In genomic region chr12:84772726-84773441, GRCm38 (mm10) we compare ENCODE assay signal across 7 mouse cellular contexts. TPM values are rescaled to one million over a fixed set of nuclear protein-coding genes. Genes with fewer than 3 reads are reported as not detected.
DNase-seq lines count a peak whose midpoint lies in the region; ATAC-seq lines count a peak whose summit lies in the region.

Gene Npc2, minus strand, starts transcription at chr12:84773152.
Gene Isca2, plus strand, starts transcription at chr12:84773251.

- H3K4me2 ChIP-seq in intestine, embryonic 16.5 days (ENCODE audit: low read depth, low read length), result peak within 1 kb of the TSS; percentile 86
- H3K4me2 ChIP-seq in midbrain, embryonic 11.5 days, result peak within 1 kb of the TSS; percentile 82

- peak within 1 kb of the TSS; percentile 73 for H3K4me3 ChIP-seq in intestine, embryonic 16.5 days (ENCODE audit: low read length)
- peak within 1 kb of the TSS; percentile 77 for H3K4me3 ChIP-seq in midbrain, embryonic 11.5 days (ENCODE audit: low read depth, low read length)

- DNase-seq in adrenal gland, adult 8-10 months, result peak; percentile 99
- peak; percentile 98 for DNase-seq in embryo, embryonic 9.5 days (ENCODE audit: extremely low spot score)
- DNase-seq in gastrocnemius, postnatal 4 days (ENCODE audit: low spot score in 2 of 2), result peak; percentile 91 to 95
- peak; percentile 96 for DNase-seq in left cerebral cortex, postnatal 36 days (ENCODE audit: low spot score in 2 of 2)
- peak; percentile 100 for DNase-seq in midbrain, embryonic 11.5 days (ENCODE audit: low spot score, missing footprints)
- peak; percentile 99 for DNase-seq in skeletal muscle tissue, adult 2 months (ENCODE audit: low read depth, low spot score)

- intact Hi-C loops in left cerebral cortex, postnatal 36 days (cut with DNase I), result no loop called here

- H3K27me3 ChIP-seq in intestine, embryonic 16.5 days (replicated peaks; ENCODE audit: control insufficient read depth, insufficient read depth, low read length), result no peaks in the 10 kb centered on the region
- H3K27me3 ChIP-seq in midbrain, embryonic 11.5 days (ENCODE audit: control insufficient read depth, insufficient read depth, low read length), result no peaks in the 10 kb centered on the region

- WGBS in intestine, embryonic 16.5 days, result under 1% methylated on average over 50 of the region's 50 CpGs
- under 1% methylated on average over 50 of the region's 50 CpGs for WGBS in midbrain, embryonic 11.5 days

- no peaks in the 10 kb centered on the region; the same call in 1 of the 2 replicates for H3K36me3 ChIP-seq in intestine, embryonic 16.5 days (ENCODE audit: control insufficient read depth, insufficient read depth, low read length)
- peaks cover 3% of the 10 kb centered on the region; the same call in 1 of the 2 replicates for H3K36me3 ChIP-seq in midbrain, embryonic 11.5 days (ENCODE audit: control insufficient read depth, insufficient read depth, low read length)

- peaks cover 21% of the 10 kb centered on the region for H3K4me1 ChIP-seq in intestine, embryonic 16.5 days (ENCODE audit: control insufficient read depth, insufficient read depth, low read length)
- H3K4me1 ChIP-seq in midbrain, embryonic 11.5 days (ENCODE audit: control insufficient read depth, insufficient read depth, low read length), result peaks cover 18% of the 10 kb centered on the region

- peak within 1 kb of the TSS; percentile 96 for H3K27ac ChIP-seq in intestine, embryonic 16.5 days (ENCODE audit: low read length)
- H3K27ac ChIP-seq in midbrain, embryonic 11.5 days (ENCODE audit: low read depth, low read length), result peak within 1 kb of the TSS; percentile 84

- no peaks in the 10 kb centered on the region for H3K9me3 ChIP-seq in intestine, embryonic 16.5 days (ENCODE audit: control insufficient read depth, low read length)
- H3K9me3 ChIP-seq in midbrain, embryonic 11.5 days (ENCODE audit: control insufficient read depth, low read length), result no peaks in the 10 kb centered on the region

- peak; percentile 100 for ATAC-seq in intestine, embryonic 16.5 days
- ATAC-seq in midbrain, embryonic 11.5 days (ENCODE audit: low FRiP score), result peak; percentile 98

- H3K9ac ChIP-seq in intestine, embryonic 16.5 days (ENCODE audit: low read depth, low read length), result peak within 1 kb of the TSS; percentile 89
- H3K9ac ChIP-seq in midbrain, embryonic 11.5 days (ENCODE audit: low read length), result peak within 1 kb of the TSS; percentile 86

RNA-seq across cellular contexts. Expression of gene Npc2, which starts in this region (rescaled TPM):
- total RNA-seq in adrenal gland, adult 8-10 months (2022), result 100 to 1,000 TPM in 1 of 4 experiments, 10 to 100 TPM in 3; 79.8 to 105 (median 86.2) TPM
- total RNA-seq in gastrocnemius, postnatal 4 days (2021), result 10 to 100 TPM; 40.4 to 44.1 TPM
- polyA plus RNA-seq in intestine, embryonic 16.5 days (2015; fragmentation: Nextera tagmentation; extraction: Ambion mirVana), result 88.4 and 93.4 TPM in 2 replicates
- 10 to 100 TPM; 28.4 to 28.8 TPM for total RNA-seq in left cerebral cortex, postnatal 36 days (2021)
- polyA plus RNA-seq in midbrain, embryonic 11.5 days (2014; fragmentation: Nextera tagmentation; extraction: Ambion mirVana), result 97.2 and 102 TPM in 2 replicates

RNA-seq across cellular contexts. Expression of gene Isca2, which starts in this region (rescaled TPM):
- total RNA-seq in adrenal gland, adult 8-10 months (2022), result 10 to 100 TPM; 53.6 to 69.2 (median 65.4) TPM
- total RNA-seq in gastrocnemius, postnatal 4 days (2021), result 10 to 100 TPM; 43.8 to 46.5 TPM
- polyA plus RNA-seq in intestine, embryonic 16.5 days (2015; fragmentation: Nextera tagmentation; extraction: Ambion mirVana), result 142 and 150 TPM in 2 replicates
- total RNA-seq in left cerebral cortex, postnatal 36 days (2021), result 10 to 100 TPM; 52.5 to 58.6 TPM
- polyA plus RNA-seq in midbrain, embryonic 11.5 days (2014; fragmentation: Nextera tagmentation; extraction: Ambion mirVana), result 162 and 171 TPM in 2 replicates

Comparison
In these comparisons a context has a peak if more than half of its experiments do, and no peak if none do; other contexts are left out.
1. Peak in every context shown above with its lines: DNase-seq, ATAC-seq, H3K4me3 ChIP-seq and H3K27ac ChIP-seq.